15 mouse cellular contexts compared by ENCODE assay signal in the genomic region with DNA sequence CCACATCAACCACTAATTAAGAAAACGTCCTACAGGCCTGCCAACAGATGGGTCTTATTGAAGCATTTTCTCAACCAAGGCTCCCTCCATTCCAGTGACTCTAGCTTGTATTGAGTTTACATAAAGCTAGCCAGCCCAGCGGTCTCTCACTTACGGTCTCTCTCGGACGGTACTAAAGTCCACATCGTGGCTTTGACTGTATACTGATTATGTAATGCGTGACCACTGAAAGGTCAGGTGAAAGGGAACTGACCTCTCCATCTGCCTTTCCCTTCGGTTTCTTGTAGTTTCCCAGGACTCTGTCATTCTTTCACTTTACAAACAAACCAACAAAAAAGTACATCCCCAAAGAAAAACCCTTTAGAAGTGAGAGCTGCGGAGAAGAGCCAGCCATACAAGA.
DNase-seq lines count a peak whose midpoint lies in the region; ATAC-seq lines count a peak whose summit lies in the region.
"Had no signal": no experiment of that assay in that cellular context is flagged by ENCODE, and none has a peak within 500 bp of the region (broad histone marks: within the 10 kb centered on the region; RNA-seq: fewer than 3 reads in every experiment).

No protein-coding gene starts in this region.

- no peaks in the 10 kb centered on the region for H3K4me1 ChIP-seq in heart, embryonic 11.5 days (ENCODE audit: control insufficient read depth, insufficient read depth, low read length)
- no peaks in the 10 kb centered on the region for H3K4me1 ChIP-seq in liver, embryonic 11.5 days (replicated peaks; ENCODE audit: control insufficient read depth, insufficient read depth, low read length)

- no peaks in the 10 kb centered on the region for H3K9me3 ChIP-seq in heart, embryonic 11.5 days (replicated peaks; ENCODE audit: control insufficient read depth, low read length)
- H3K9me3 ChIP-seq in liver, embryonic 11.5 days (ENCODE audit: control insufficient read depth, low read length): no peaks in the 10 kb centered on the region
- H3K9me3 ChIP-seq: lung, embryonic 15.5 days had no signal

- ATAC-seq in heart, embryonic 11.5 days (replicated peaks; ENCODE audit: insufficient number of reproducible peaks, low FRiP score, low TSS enrichment): no peak
- ATAC-seq in liver, embryonic 11.5 days (replicated peaks; ENCODE audit: low FRiP score): peak; percentile 77
- ATAC-seq: forebrain, embryonic 14.5 days had no signal

- 76% methylated on average over 9 of the region's 9 CpGs for WGBS in heart, embryonic 11.5 days (ENCODE audit: insufficient replicate concordance)
- 56% methylated on average over 9 of the region's 9 CpGs for WGBS in liver, embryonic 11.5 days

- no peak overlapping the region for H3K4me3 ChIP-seq in heart, embryonic 11.5 days (ENCODE audit: low read depth, low read length)
- H3K4me3 ChIP-seq in liver, embryonic 11.5 days (ENCODE audit: low read depth, low read length): no peak overlapping the region
- H3K4me3 ChIP-seq: layer of hippocampus, adult 2 months; lung, embryonic 15.5 days had no signal

- H3K9ac ChIP-seq in heart, embryonic 11.5 days (ENCODE audit: low read depth, low read length): no peak overlapping the region
- no peak overlapping the region for H3K9ac ChIP-seq in liver, embryonic 11.5 days (ENCODE audit: low read depth, low read length)
- H3K9ac ChIP-seq: lung, embryonic 15.5 days had no signal

- H3K36me3 ChIP-seq in heart, embryonic 11.5 days (ENCODE audit: control insufficient read depth, insufficient read depth, low read length): no peaks in the 10 kb centered on the region
- no peaks in the 10 kb centered on the region for H3K36me3 ChIP-seq in liver, embryonic 11.5 days (ENCODE audit: control insufficient read depth, insufficient read depth, low read length)
- H3K36me3 ChIP-seq: lung, embryonic 15.5 days had no signal

- DNase-seq in heart, adult 18-20 months: peak; percentile 14 to 16
- peak; percentile 23 for DNase-seq in lung, postnatal 14 days
- no peak for DNase-seq in lung, postnatal 4 days
- no peak for DNase-seq in liver, embryonic 11.5 days (ENCODE audit: low spot score)
- DNase-seq in yolk sac, embryonic 10.5 days (ENCODE audit: low spot score): peak; percentile 49
- no peak for DNase-seq in gastrocnemius, postnatal 4 days (ENCODE audit: low spot score in 2 of 2)
- DNase-seq: adrenal gland, adult 8-10 months; cerebellum, postnatal 14 days; left cerebral cortex, postnatal 4 days; right cerebral cortex, postnatal 4 days; thymus, postnatal 14 days had no signal

- no peaks in the 10 kb centered on the region for H3K27me3 ChIP-seq in heart, embryonic 11.5 days (ENCODE audit: control insufficient read depth, insufficient read depth, low read length)
- H3K27me3 ChIP-seq in liver, embryonic 11.5 days (replicated peaks; ENCODE audit: control insufficient read depth, insufficient read depth, low read length): no peaks in the 10 kb centered on the region
- H3K27me3 ChIP-seq: lung, embryonic 15.5 days had no signal

- no peak overlapping the region for H3K27ac ChIP-seq in heart, embryonic 11.5 days (ENCODE audit: low read depth, low read length)
- peak overlapping the region; percentile 46; the same call in 1 of the 2 replicates for H3K27ac ChIP-seq in liver, embryonic 11.5 days (ENCODE audit: low read depth, low read length)
- H3K27ac ChIP-seq: layer of hippocampus, adult 2 months; lung, embryonic 15.5 days had no signal

- H3K4me2 ChIP-seq in heart, embryonic 11.5 days: no peak overlapping the region
- H3K4me2 ChIP-seq in liver, embryonic 11.5 days: no peak overlapping the region
- H3K4me2 ChIP-seq: lung, embryonic 15.5 days had no signal

Comparison
In these comparisons a context has a peak if more than half of its experiments do, and no peak if none do; other contexts are left out.
1. DNase-seq: peak in heart, adult 18-20 months (2 of 2), lung, postnatal 14 days (single experiment) and yolk sac, embryonic 10.5 days (single experiment); none in lung, postnatal 4 days (0 of 2), liver, embryonic 11.5 days (single experiment) and gastrocnemius, postnatal 4 days (0 of 2).